Mouse (Mus musculus) liver, adult 2 months (tissue): ENCODE results near the gene Pds5a. TPM values are rescaled to one million over a fixed set of nuclear protein-coding genes. Genes with fewer than 3 reads are reported as not detected.
A peak's percentile ranks its signal among the peaks of the same experiment; 100 is the strongest.
"Not testable (repeated sequence)": the region's sequence is repeated elsewhere in the genome, so short reads cannot be mapped to it uniquely, and the experiment has no call there.

Experiments
- DNase-seq: peaks from one replicate; pipeline ENCODE4 v3.0.0-alpha.2; 2011; ENCODE audit warnings: low read depth, low spot score; ENCODE audit errors: extremely low read depth
- H3K27ac ChIP-seq: fragments of 200-500 bp; replicated peaks from 2 replicates; pipeline ENCODE4 v1.5.1; 2012; ENCODE audit warnings: low read depth, mild to moderate bottlenecking, control low read depth, inconsistent platforms, low read length; ENCODE audit not compliant: insufficient read depth
- H3K27me3 ChIP-seq: fragments of 200-500 bp; 2 replicates; pipeline ENCODE4 v1.6.1; 2012; ENCODE audit warnings: mild to moderate bottlenecking, moderate library complexity, low read length, inconsistent platforms; ENCODE audit not compliant: control insufficient read depth, insufficient read depth
- H3K36me3 ChIP-seq: fragments of 200-500 bp; 2 replicates; pipeline ENCODE4 v1.6.1; 2012; ENCODE audit warnings: low read length, inconsistent platforms; ENCODE audit not compliant: control insufficient read depth, insufficient read depth
- H3K4me1 ChIP-seq: fragments of 200-500 bp; 2 replicates; pipeline ENCODE4 v1.6.1; 2011; ENCODE audit warnings: low read length; ENCODE audit not compliant: control insufficient read depth, insufficient read depth
- H3K4me3 ChIP-seq: fragments of 200-500 bp; 2 replicates; pipeline ENCODE4 v1.5.1; 2011; ENCODE audit warnings: low read depth, mild to moderate bottlenecking, control low read depth, low read length, moderate library complexity; ENCODE audit not compliant: insufficient read depth
- H3K79me2 ChIP-seq: fragments of 200-500 bp; 2 replicates; pipeline ENCODE4 v1.6.1; 2012; ENCODE audit warnings: inconsistent platforms, mild to moderate bottlenecking, low read length, moderate library complexity; ENCODE audit not compliant: control insufficient read depth, insufficient read depth
- H3K9ac ChIP-seq: fragments of 200-500 bp; 2 replicates; pipeline ENCODE4 v1.6.1; 2012; ENCODE audit warnings: low read depth, mild to moderate bottlenecking, control low read depth, inconsistent platforms, low read length
- CTCF ChIP-seq: fragments of 200-500 bp; IDR thresholded peaks from 2 replicates; pipeline ENCODE4 v1.5.1; 2011; ENCODE audit warnings: low read depth, low read length, control low read depth
- POLR2A ChIP-seq: fragments of 200-500 bp; IDR thresholded peaks from 2 replicates; pipeline ENCODE4 v1.6.1; 2011; ENCODE audit warnings: low read length, control low read depth; ENCODE audit not compliant: insufficient read depth; ENCODE audit errors: extremely low read depth
- WGBS: fragments of 180-500 bp; shearing (Covaris S2); methylation state at CpG from one replicate; pipeline ENCODE4 v1.1.7; 2018; 5-methylcytosine and 5-hydroxymethylcytosine counted together
- polyA plus RNA-seq: library from polyadenylated mRNA; depleted of rRNA; stranded (reverse); fragments of >200 nt; gene quantifications from 2 replicates; pipeline ENCODE4 v1.2.3, GENCODE M21; 2012
- total RNA-seq: library from RNA; depleted of rRNA; stranded (reverse); fragments of >200 nt; gene quantifications from 2 replicates; pipeline ENCODE4 v1.2.3, GENCODE M21; 2014

Gene Pds5a
- total and polyA plus RNA-seq, 2 experiments = 8.2 to 64.4 TPM

DNA sequence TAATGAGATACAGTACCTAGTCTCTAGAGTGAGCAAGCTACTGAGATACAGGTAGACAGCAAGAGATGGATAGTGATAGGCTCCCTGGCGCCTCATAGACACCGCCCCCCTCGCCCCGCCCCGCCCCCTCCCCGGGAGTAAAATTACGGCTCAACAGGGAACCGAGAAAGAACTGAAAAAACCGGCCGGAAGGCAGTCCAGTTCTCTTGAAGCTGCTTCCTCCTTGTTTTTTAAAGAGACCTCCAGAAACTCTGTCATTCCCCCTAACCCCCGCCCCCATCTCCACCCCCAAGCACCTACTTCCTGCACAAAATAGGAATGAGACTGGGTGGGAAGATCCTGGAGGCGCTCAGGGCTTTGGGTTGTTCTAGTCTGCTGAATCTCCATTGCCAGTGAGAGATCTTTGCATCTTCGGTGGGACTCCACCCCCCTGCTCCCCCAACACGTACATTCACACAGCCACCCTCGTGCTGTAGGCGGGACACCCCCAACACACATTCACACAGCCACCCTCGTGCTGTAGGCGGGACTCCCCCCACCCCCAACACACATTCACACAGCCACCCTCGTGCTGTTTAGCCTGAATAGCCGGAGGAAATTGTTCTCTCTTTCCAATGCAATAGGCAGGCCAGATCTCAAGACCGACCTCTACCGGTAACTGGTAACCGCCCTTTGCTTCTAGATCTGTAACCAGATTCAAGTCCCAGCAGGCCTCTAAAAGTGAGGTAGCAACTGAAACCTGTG lies 26.4 kb upstream of the Pds5a start:
- DNase-seq = peak; percentile 78
- no peaks in the 10 kb centered on the region for H3K36me3 ChIP-seq
- H3K4me1 ChIP-seq = peaks cover 2% of the 10 kb centered on the region; the same call in 1 of the 2 replicates
- no peaks in the 10 kb centered on the region for H3K79me2 ChIP-seq
- 1% methylated on average over 23 of the region's 23 CpGs for WGBS
- TF ChIP-seq CTCF = peak; percentile 18; the same call in 1 of the 2 replicates
- TF ChIP-seq POLR2A = no peak
- H3K27me3 ChIP-seq = no peaks in the 10 kb centered on the region
- peak overlapping the region; percentile 50 for H3K4me3 ChIP-seq
- H3K27ac ChIP-seq = peak overlapping the region; percentile 75
- H3K9ac ChIP-seq = peak overlapping the region; percentile 58

GRCm38 (mm10) chr5:65718368-65718767 lies 20.3 kb upstream of the Pds5a start:
- no peak overlapping the region for H3K9ac ChIP-seq
- peaks cover 1% of the 10 kb centered on the region for H3K4me1 ChIP-seq
- TF ChIP-seq POLR2A (no peak), CTCF (no peak)
- H3K79me2 ChIP-seq = no peaks in the 10 kb centered on the region
- H3K27me3 ChIP-seq = no peaks in the 10 kb centered on the region
- DNase-seq = no peak
- no peak overlapping the region for H3K4me3 ChIP-seq
- no peaks in the 10 kb centered on the region for H3K36me3 ChIP-seq
- H3K27ac ChIP-seq = no peak overlapping the region
- 57% methylated on average over 3 of the region's 3 CpGs for WGBS

DNA sequence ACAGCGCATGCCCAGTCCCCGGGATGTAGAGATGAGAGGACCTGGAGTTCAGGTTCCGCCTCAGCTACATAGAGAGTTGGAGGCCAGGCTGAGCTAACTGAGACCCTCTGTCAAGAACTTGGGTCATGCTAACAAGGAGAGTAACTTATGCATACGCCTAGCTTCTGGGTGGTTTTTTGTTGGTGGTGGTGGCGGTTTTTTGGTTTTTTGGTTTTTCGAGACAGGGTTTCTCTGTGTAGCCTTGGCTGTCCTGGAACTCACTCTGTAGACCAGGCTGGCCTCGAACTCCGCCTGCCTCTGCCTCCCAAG lies 19.8 kb upstream of the Pds5a start:
- WGBS = 93% methylated on average over 8 of the region's 8 CpGs
- H3K79me2 ChIP-seq, H3K4me1 ChIP-seq, DNase-seq, H3K4me3 ChIP-seq, H3K9ac ChIP-seq, H3K27me3 ChIP-seq, H3K36me3 ChIP-seq: not testable (repeated sequence)
- peak overlapping the region; percentile 36; the same call in 1 of the 2 replicates for H3K27ac ChIP-seq

DNA sequence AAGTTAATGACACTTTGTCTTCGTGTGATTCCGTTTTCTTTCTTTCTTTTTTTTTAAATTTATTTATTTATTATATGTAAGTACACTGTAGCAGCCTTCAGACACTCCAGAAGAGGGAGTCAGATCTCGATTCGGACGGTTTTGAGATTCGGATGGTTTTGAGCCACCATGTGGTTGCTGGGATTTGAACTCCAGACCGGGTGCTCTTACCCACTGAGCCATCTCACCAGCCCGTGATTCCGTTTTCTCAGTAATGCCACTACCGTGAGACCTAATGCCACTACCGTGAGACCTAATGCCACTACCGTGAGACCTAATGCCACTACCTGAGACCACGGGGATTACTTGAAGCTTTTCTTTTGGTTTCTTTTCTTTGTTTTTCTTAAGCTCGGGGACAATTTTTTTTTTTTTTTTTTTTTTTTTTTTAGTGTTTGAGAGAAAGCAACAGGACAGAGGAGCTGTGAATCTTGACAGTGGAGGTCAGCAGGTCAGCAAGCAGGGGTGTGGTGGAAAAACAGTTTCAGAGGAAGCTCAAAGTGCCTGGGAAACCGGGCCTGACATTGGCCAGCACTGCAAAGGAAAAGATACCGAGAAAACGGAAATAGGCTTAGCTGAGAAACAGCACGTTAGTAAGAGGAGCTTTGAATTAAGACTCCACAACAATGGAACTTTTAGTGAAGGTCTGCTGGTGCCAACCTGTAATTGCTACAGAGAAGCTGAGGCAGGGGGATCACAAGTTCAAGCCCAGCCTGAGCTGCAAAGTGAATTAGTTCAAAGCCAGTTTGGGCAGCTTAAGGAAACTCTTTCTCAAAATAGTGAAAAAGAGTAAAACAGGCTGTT lies 19.2 kb upstream of the Pds5a start:
- H3K79me2 ChIP-seq = no peaks in the 10 kb centered on the region
- no peaks in the 10 kb centered on the region for H3K36me3 ChIP-seq
- H3K27me3 ChIP-seq = no peaks in the 10 kb centered on the region
- WGBS = 83% methylated on average over 18 of the region's 18 CpGs
- peak; percentile 12 for DNase-seq
- H3K9ac ChIP-seq = no peak overlapping the region
- peak overlapping the region; percentile 36; the same call in 1 of the 2 replicates for H3K27ac ChIP-seq
- H3K4me1 ChIP-seq = peaks cover 1% of the 10 kb centered on the region
- no peak for TF ChIP-seq CTCF
- no peak for TF ChIP-seq POLR2A
- H3K4me3 ChIP-seq = no peak overlapping the region

GRCm38 (mm10) chr5:65715084-65715483 lies 17.0 kb upstream of the Pds5a start:
- peaks cover 1% of the 10 kb centered on the region for H3K4me1 ChIP-seq
- no peak for TF ChIP-seq POLR2A
- TF ChIP-seq CTCF = no peak
- H3K27ac ChIP-seq = no peak overlapping the region
- H3K4me3 ChIP-seq = no peak overlapping the region
- no peak for DNase-seq
- WGBS = 90% methylated on average over 6 of the region's 6 CpGs
- H3K27me3 ChIP-seq = no peaks in the 10 kb centered on the region
- no peak overlapping the region for H3K9ac ChIP-seq
- no peaks in the 10 kb centered on the region for H3K79me2 ChIP-seq
- H3K36me3 ChIP-seq = no peaks in the 10 kb centered on the region

DNA sequence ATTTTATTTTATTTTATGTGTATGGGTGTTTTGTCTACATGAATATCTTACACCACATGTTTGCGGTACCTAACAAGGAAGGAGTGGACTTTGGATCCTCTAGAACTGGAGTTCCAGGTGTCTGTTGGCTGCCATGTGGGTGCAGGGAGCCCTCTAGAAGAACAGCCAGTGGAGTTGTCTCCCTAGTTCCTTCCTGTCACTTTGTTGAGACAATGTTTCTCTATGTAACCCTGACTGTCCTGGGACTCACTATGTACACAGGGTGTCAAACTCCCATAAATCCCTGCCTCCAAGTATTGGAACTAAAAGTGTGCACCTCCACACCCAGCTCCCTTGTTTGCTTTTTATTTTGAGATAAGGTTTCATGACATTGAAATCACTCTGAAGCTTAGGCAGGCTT lies 13.4 kb upstream of the Pds5a start:
- H3K27ac ChIP-seq = no peak overlapping the region
- peak; percentile 59 for DNase-seq
- no peaks in the 10 kb centered on the region for H3K36me3 ChIP-seq
- H3K9ac ChIP-seq = no peak overlapping the region
- H3K79me2 ChIP-seq = no peaks in the 10 kb centered on the region
- 30% methylated on average over 1 of the region's 1 CpGs for WGBS
- no peaks in the 10 kb centered on the region for H3K27me3 ChIP-seq
- no peaks in the 10 kb centered on the region for H3K4me1 ChIP-seq
- TF ChIP-seq POLR2A (no peak), CTCF (no peak)
- H3K4me3 ChIP-seq = no peak overlapping the region
